Mouse (Mus musculus) limb, embryonic 10.5 days (tissue): ENCODE data around the gene Rasl11a. TPM values are rescaled to one million over a fixed set of nuclear protein-coding genes. Genes with fewer than 3 reads are reported as not detected.
A peak's percentile ranks its signal among the peaks of the same experiment; 100 is the strongest.
"Not testable (repeated sequence)": the region's sequence is repeated elsewhere in the genome, so short reads cannot be mapped to it uniquely, and the experiment has no call there.

Source experiments
- DNase-seq: peaks from one replicate; pipeline ENCODE4 v3.0.0-alpha.2; 2017; ENCODE audit warnings: low spot score
- H3K27ac ChIP-seq: fragments of 300-500 bp; sonication (generic); 2 replicates; pipeline ENCODE4 v1.5.1; 2016; ENCODE audit warnings: mild to moderate bottlenecking
- H3K27me3 ChIP-seq: fragments of 300-500 bp; sonication (generic); 2 replicates; pipeline ENCODE4 v1.6.1; 2016; ENCODE audit warnings: low read depth, mild to moderate bottlenecking; ENCODE audit not compliant: poor library complexity, severe bottlenecking
- H3K36me3 ChIP-seq: fragments of 300-500 bp; sonication (generic); 2 replicates; pipeline ENCODE4 v1.6.1; 2016; ENCODE audit warnings: mild to moderate bottlenecking, moderate library complexity
- H3K4me1 ChIP-seq: fragments of 300-500 bp; sonication (generic); 2 replicates; pipeline ENCODE4 v1.6.1; 2016
- H3K4me3 ChIP-seq: fragments of 300-500 bp; sonication (generic); 2 replicates; pipeline ENCODE4 v1.5.1; 2016; ENCODE audit warnings: mild to moderate bottlenecking, moderate library complexity
- H3K9me3 ChIP-seq: fragments of 300-500 bp; sonication (generic); replicated peaks from 2 replicates; pipeline ENCODE4 v1.6.1; 2016; ENCODE audit warnings: mild to moderate bottlenecking
- WGBS: fragments of 180-500 bp; shearing (Covaris S2); methylation state at CpG from one replicate; pipeline ENCODE4 v1.1.7; 2016; 5-methylcytosine and 5-hydroxymethylcytosine counted together
- polyA plus RNA-seq: library from polyadenylated mRNA; unstranded; fragments of >200 nt; fragmentation: Nextera tagmentation; extraction: Ambion mirVana; gene quantifications from 2 replicates; pipeline ENCODE4 v1.2.1, GENCODE M21; 2016

The Rasl11a gene
- polyA plus RNA-seq, 1 experiment from 2014 or later = 30.9 TPM

DNA sequence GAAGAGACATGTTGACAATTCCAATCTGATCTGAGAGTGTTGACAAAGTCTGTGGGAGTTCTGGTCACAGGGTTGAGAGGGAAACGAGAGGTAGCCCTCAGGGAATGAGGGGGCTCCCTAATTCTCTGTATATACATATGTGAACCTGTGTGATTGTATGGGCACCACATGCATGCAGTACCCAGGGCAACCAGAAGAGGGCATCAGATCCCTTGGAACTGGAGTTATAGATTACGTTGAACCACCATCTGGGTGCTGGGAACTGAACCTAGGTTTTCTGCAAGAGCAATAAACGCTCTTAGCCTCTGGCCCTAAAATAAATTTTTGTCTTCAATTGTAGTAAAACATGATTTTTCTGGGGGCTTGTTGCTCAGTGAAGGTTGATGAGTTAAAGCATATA is 11.2 kb downstream of the Rasl11a start:
- no peak overlapping the region for H3K27ac ChIP-seq
- no peak overlapping the region for H3K4me3 ChIP-seq
- H3K4me1 ChIP-seq = no peaks in the 10 kb centered on the region
- H3K9me3 ChIP-seq = no peaks in the 10 kb centered on the region
- 87% methylated on average over 3 of the region's 3 CpGs for WGBS
- DNase-seq = no peak
- H3K36me3 ChIP-seq = no peaks in the 10 kb centered on the region
- H3K27me3 ChIP-seq = no peaks in the 10 kb centered on the region

DNA sequence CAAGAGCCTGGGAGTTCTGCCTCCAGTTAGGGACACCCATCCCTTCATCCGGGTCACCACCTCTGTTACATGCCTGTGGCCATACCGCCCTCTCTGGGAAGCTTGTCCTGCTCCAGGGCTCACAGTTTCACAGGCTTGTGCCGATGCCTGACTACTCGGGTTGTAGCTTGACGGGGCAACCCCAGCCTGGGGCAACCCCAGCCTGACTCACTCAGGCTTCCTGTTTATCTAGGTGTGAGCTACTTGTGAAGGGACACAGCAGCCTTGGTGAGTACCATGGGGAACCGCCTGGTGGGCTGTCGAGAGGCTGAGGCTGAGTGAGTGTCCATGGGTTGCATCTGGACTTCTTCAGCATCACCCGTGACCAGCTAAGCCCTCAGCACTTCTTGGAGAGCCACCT is 12.7 kb downstream of the Rasl11a start:
- no peaks in the 10 kb centered on the region for H3K36me3 ChIP-seq
- no peak overlapping the region for H3K27ac ChIP-seq
- no peaks in the 10 kb centered on the region for H3K27me3 ChIP-seq
- H3K4me3 ChIP-seq = no peak overlapping the region
- DNase-seq = no peak
- H3K4me1 ChIP-seq = no peaks in the 10 kb centered on the region
- 83% methylated on average over 8 of the region's 8 CpGs for WGBS
- H3K9me3 ChIP-seq = no peaks in the 10 kb centered on the region

- H3K4me1 ChIP-seq = no peaks in the 10 kb centered on the region
- H3K4me3 ChIP-seq = no peak overlapping the region
- no peaks in the 10 kb centered on the region for H3K36me3 ChIP-seq
- H3K9me3 ChIP-seq = no peaks in the 10 kb centered on the region
- no peak for DNase-seq
- no peak overlapping the region for H3K27ac ChIP-seq
- H3K27me3 ChIP-seq = no peaks in the 10 kb centered on the region
- 95% methylated on average over 9 of the region's 9 CpGs for WGBS
These were observed 13.9 kb downstream of the Rasl11a start for GRCm38 (mm10) chr5:146858772-146859171.

DNA sequence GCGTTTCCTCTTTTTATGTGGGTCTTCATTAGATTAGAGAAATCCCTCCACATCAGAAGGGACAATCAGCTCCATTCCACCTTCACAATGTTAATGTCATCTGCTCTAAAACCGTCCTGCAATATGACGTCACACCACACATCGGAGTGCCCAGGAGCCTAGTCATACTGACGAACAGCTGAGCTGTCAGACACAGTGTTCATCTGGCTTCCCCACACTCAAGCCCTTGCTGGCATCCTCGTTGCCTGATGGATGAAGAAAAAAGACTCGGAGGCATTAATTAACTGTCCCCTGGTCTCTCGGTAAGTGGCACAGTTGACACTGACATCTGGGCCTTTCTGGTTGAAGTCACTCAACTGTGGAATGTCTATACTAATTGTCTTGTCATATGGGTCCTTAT is 14.4 kb downstream of the Rasl11a start:
- Histone ChIP-seq H3K27me3 (no peaks in the 10 kb centered on the region), H3K4me3 (no peak overlapping the region), H3K36me3 (no peaks in the 10 kb centered on the region), H3K4me1 (no peaks in the 10 kb centered on the region), H3K9me3 (no peaks in the 10 kb centered on the region), H3K27ac (no peak overlapping the region)
- DNase-seq = no peak
- 82% methylated on average over 8 of the region's 8 CpGs for WGBS

- Histone ChIP-seq H3K27me3 (no peaks in the 10 kb centered on the region), H3K36me3 (no peaks in the 10 kb centered on the region), H3K27ac (no peak overlapping the region), H3K9me3 (no peaks in the 10 kb centered on the region), H3K4me3 (no peak overlapping the region), H3K4me1 (no peaks in the 10 kb centered on the region)
- WGBS = 86% methylated on average over 18 of the region's 18 CpGs
- DNase-seq = no peak
These were observed 15.5 kb downstream of the Rasl11a start for GRCm38 (mm10) chr5:146860222-146860998.

DNA sequence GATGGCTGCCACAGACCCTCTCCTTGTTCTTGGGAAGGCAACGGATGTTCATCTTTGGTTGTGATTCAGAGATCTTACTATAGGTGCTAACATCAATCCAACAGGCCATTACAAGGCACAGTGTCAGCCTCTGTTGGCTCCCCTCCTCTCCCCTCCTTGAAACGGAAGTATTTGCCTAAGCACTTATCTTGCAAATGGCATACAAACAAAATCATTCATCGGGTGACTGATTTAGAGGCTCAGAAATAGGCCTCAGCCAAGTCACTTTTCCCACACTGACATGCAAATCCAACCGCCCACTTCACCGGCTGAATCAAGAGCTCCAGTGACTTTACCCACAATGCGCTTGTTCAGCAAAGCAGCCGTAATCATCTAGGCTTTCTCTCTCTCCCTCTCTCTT is 16.7 kb downstream of the Rasl11a start:
- Histone ChIP-seq H3K27me3 (no peaks in the 10 kb centered on the region), H3K36me3 (no peaks in the 10 kb centered on the region), H3K27ac (no peak overlapping the region), H3K4me1 (no peaks in the 10 kb centered on the region), H3K4me3 (no peak overlapping the region), H3K9me3 (no peaks in the 10 kb centered on the region)
- no peak for DNase-seq
- 63% methylated on average over 7 of the region's 7 CpGs for WGBS

DNA sequence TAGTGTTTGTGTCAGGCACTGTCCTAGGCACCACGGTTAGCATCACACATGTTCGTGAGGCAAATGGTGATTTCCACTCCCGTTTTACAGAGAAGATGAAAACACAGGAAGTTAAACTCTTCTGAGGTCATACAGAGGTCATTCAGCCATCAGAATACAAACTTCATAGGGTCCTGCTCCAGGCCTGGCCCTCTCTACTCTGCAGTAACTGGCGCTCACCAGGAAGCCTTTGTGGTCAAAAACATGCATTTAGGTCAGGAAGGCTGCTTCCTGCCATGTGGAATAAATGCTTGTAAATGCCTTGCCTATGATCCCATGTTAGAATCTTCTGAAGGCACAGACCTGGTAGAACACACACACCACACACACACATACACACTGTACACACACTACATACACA is 20.6 kb downstream of the Rasl11a start:
- WGBS = 67% methylated on average over 4 of the region's 4 CpGs
- DNase-seq = no peak
- no peaks in the 10 kb centered on the region for H3K27me3 ChIP-seq
- no peak overlapping the region for H3K4me3 ChIP-seq
- no peaks in the 10 kb centered on the region for H3K9me3 ChIP-seq
- no peak overlapping the region for H3K27ac ChIP-seq
- H3K36me3 ChIP-seq = no peaks in the 10 kb centered on the region
- H3K4me1 ChIP-seq = peaks cover 12% of the 10 kb centered on the region

GRCm38 (mm10) chr5:146866277-146866676 is 21.4 kb downstream of the Rasl11a start:
- H3K4me1 ChIP-seq = peaks cover 12% of the 10 kb centered on the region
- no peak overlapping the region for H3K27ac ChIP-seq
- no peak overlapping the region for H3K4me3 ChIP-seq
- no peaks in the 10 kb centered on the region for H3K27me3 ChIP-seq
- H3K36me3 ChIP-seq = no peaks in the 10 kb centered on the region
- no peak for DNase-seq
- 96% methylated on average over 2 of the region's 2 CpGs for WGBS
- H3K9me3 ChIP-seq = no peaks in the 10 kb centered on the region

GRCm38 (mm10) chr5:146867246-146867945 is 22.5 kb downstream of the Rasl11a start:
- Histone ChIP-seq H3K27me3 (no peaks in the 10 kb centered on the region), H3K4me1 (peaks cover 12% of the 10 kb centered on the region), H3K36me3 (no peaks in the 10 kb centered on the region), H3K9me3 (no peaks in the 10 kb centered on the region), H3K27ac (no peak overlapping the region; the same call in 1 of the 2 replicates), H3K4me3 (peak overlapping the region; percentile 41)
- peak; percentile 33 for DNase-seq
- WGBS = 9% methylated on average over 19 of the region's 19 CpGs

DNA sequence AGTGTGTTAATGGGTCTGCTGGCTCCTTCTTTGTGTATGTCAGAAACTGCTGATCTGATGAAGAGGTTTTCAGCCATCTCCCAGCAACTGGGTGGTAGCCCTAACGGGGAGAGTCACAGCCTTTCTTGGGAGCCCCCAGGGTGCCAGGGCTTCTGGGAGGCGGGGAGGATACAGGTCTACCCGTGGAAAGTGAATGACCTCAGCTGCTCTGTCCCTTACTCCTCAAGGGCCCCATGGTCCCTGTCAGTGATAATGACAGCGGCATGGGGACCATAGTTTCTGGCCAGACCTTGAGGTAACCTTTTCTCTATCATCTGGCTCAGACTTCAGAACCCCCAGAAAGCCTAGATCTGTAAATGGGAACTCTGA is 23.1 kb downstream of the Rasl11a start:
- Histone ChIP-seq H3K27me3 (no peaks in the 10 kb centered on the region), H3K4me1 (peaks cover 12% of the 10 kb centered on the region), H3K27ac (no peak overlapping the region), H3K4me3 (peak overlapping the region; percentile 41), H3K9me3 (no peaks in the 10 kb centered on the region), H3K36me3 (no peaks in the 10 kb centered on the region)
- DNase-seq = no peak
- 19% methylated on average over 4 of the region's 4 CpGs for WGBS

DNA sequence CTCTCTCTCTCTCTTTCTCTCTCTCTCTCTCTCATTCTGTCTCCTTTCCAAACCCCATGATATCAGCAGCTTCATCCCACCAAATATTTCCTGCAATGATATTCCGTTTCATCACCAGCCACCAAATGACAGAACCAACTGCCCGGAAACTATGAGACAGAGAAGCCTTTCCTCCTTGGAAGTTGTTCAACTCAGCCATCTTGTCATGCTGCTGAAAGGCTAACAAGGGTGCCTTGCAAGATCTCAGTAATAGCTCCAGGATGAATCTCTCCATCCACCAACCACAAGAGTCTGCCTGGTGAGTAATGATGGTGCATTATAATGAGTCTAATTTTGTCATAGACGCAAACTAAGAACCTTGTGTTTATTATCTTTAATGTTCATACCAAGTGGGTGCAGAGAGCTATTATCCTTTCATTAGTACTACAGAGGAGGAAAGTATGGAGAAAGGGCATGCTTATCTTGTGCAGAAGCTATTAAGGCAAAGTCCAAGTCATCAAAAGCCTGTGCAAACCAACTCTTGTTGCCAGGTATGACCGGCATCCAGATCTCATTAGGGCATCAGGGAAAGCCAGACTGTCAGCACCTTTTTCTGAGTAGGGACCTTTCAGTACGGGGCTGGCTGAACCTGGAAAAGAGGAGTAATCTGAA is 28.2 kb downstream of the Rasl11a start:
- H3K4me3 ChIP-seq = no peak overlapping the region
- H3K4me1 ChIP-seq = 0 out of 2 replicates have a peak, but pooled peaks cover 3% of the 10 kb centered on the region
- DNase-seq = no peak
- 0 out of 2 replicates have a peak, but pooled peaks cover 3% of the 10 kb centered on the region for H3K9me3 ChIP-seq
- H3K27me3 ChIP-seq = no peaks in the 10 kb centered on the region
- H3K27ac ChIP-seq = no peak overlapping the region
- 91% methylated on average over 5 of the region's 5 CpGs for WGBS
- no peaks in the 10 kb centered on the region for H3K36me3 ChIP-seq

- H3K4me1 ChIP-seq = no peaks in the 10 kb centered on the region
- H3K27ac ChIP-seq = no peak overlapping the region
- no peak overlapping the region for H3K4me3 ChIP-seq
- no peaks in the 10 kb centered on the region for H3K27me3 ChIP-seq
- no peaks in the 10 kb centered on the region for H3K36me3 ChIP-seq
- WGBS = 74% methylated on average over 2 of the region's 2 CpGs
- no peak for DNase-seq
- H3K9me3 ChIP-seq = 0 out of 2 replicates have a peak, but pooled peaks cover 3% of the 10 kb centered on the region
These were observed 31.2 kb downstream of the Rasl11a start for GRCm38 (mm10) chr5:146876024-146876423.

GRCm38 (mm10) chr5:146877882-146878281 is 33.0 kb downstream of the Rasl11a start:
- H3K27ac ChIP-seq, H3K9me3 ChIP-seq, H3K27me3 ChIP-seq, DNase-seq, H3K36me3 ChIP-seq, H3K4me3 ChIP-seq, H3K4me1 ChIP-seq: not testable (repeated sequence)
- 91% methylated on average over 5 of the region's 6 CpGs for WGBS
